In genomic region chr6:88787496-88787895, GRCm38 (mm10) we compare ENCODE assay signal across 8 mouse cellular contexts. TPM values are rescaled to one million over a fixed set of nuclear protein-coding genes. Genes with fewer than 3 reads are reported as not detected.
A peak's percentile ranks its signal among the peaks of the same experiment; 100 is the strongest.
DNase-seq lines count a peak whose midpoint lies in the region; ATAC-seq and TF ChIP-seq lines count a peak whose summit lies in the region.

No protein-coding gene starts in this region.

- no peak for TF ChIP-seq EP300 in lung, postnatal 0 days (IDR thresholded peaks at IDR 0.05)

- no peak for DNase-seq in forebrain, embryonic 10.5 days (ENCODE audit: extremely low spot score, low spot score)
- DNase-seq in forebrain, embryonic 11.5 days (ENCODE audit: low spot score): no peak
- DNase-seq in lung, postnatal 0 days (ENCODE audit: low spot score): peak; percentile 55
- DNase-seq in lung, adult 2 months: no peak
- DNase-seq in intestine, embryonic 14.5 days (ENCODE audit: low spot score): peak; percentile 59
- peak; percentile 91 for DNase-seq in retina, postnatal 1 day
- no peak for DNase-seq in spleen, adult 12 weeks (ENCODE audit: low spot score)
- DNase-seq in layer of hippocampus, adult 9-10 months (ENCODE audit: low spot score): no peak

- ATAC-seq in forebrain, embryonic 11.5 days (replicated peaks; ENCODE audit: low FRiP score): no peak
- peak; percentile 40 for ATAC-seq in lung, postnatal 0 days
- ATAC-seq in intestine, embryonic 14.5 days (replicated peaks; ENCODE audit: low FRiP score, low TSS enrichment, low read depth): peak; percentile 19; the same call in 1 of the 2 replicates

- no peak overlapping the region for H3K4me2 ChIP-seq in forebrain, embryonic 11.5 days (ENCODE audit: low read depth, low read length, severe bottlenecking)
- H3K4me2 ChIP-seq in lung, postnatal 0 days (replicated peaks; ENCODE audit: low read depth, low read length): no peak overlapping the region
- no peak overlapping the region for H3K4me2 ChIP-seq in intestine, embryonic 14.5 days (ENCODE audit: low read length)

- no peaks in the 10 kb centered on the region for H3K9me3 ChIP-seq in forebrain, embryonic 10.5 days
- H3K9me3 ChIP-seq in forebrain, embryonic 11.5 days (ENCODE audit: control insufficient read depth, low read length): no peaks in the 10 kb centered on the region
- no peaks in the 10 kb centered on the region for H3K9me3 ChIP-seq in lung, postnatal 0 days (ENCODE audit: low read length)
- H3K9me3 ChIP-seq in intestine, embryonic 14.5 days (ENCODE audit: control insufficient read depth, low read length): no peaks in the 10 kb centered on the region

- H3K36me3 ChIP-seq in forebrain, embryonic 10.5 days (replicated peaks): no peaks in the 10 kb centered on the region
- H3K36me3 ChIP-seq in forebrain, embryonic 11.5 days (ENCODE audit: control insufficient read depth, insufficient read depth, low read length): no peaks in the 10 kb centered on the region
- H3K36me3 ChIP-seq in lung, postnatal 0 days (ENCODE audit: insufficient read depth, low read length): no peaks in the 10 kb centered on the region
- no peaks in the 10 kb centered on the region for H3K36me3 ChIP-seq in intestine, embryonic 14.5 days (ENCODE audit: control insufficient read depth, insufficient read depth, low read length)

- H3K9ac ChIP-seq in forebrain, embryonic 11.5 days (ENCODE audit: low read length): no peak overlapping the region
- no peak overlapping the region for H3K9ac ChIP-seq in lung, postnatal 0 days (replicated peaks; ENCODE audit: low read depth)
- H3K9ac ChIP-seq in intestine, embryonic 14.5 days (ENCODE audit: low read length): no peak overlapping the region

- WGBS in forebrain, embryonic 10.5 days: 76% methylated on average over 14 of the region's 14 CpGs
- 71% methylated on average over 14 of the region's 14 CpGs for WGBS in forebrain, embryonic 11.5 days
- WGBS in lung, postnatal 0 days: 48% methylated on average over 14 of the region's 14 CpGs
- WGBS in lung, adult 2 months: 55% methylated on average over 14 of the region's 14 CpGs
- 35% methylated on average over 14 of the region's 14 CpGs for WGBS in intestine, embryonic 14.5 days

- H3K27ac ChIP-seq in forebrain, embryonic 10.5 days: peak overlapping the region; percentile 36; the same call in 1 of the 2 replicates
- H3K27ac ChIP-seq in forebrain, embryonic 11.5 days (ENCODE audit: low read depth, low read length): no peak overlapping the region
- H3K27ac ChIP-seq in lung, postnatal 0 days (ENCODE audit: low read length): peak overlapping the region; percentile 54; the same call in 1 of the 2 replicates
- H3K27ac ChIP-seq in intestine, embryonic 14.5 days (ENCODE audit: low read depth): peak overlapping the region; percentile 93

- 0 out of 2 replicates have a peak, but pooled peaks cover 6% of the 10 kb centered on the region for H3K27me3 ChIP-seq in forebrain, embryonic 10.5 days (ENCODE audit: poor library complexity, severe bottlenecking)
- H3K27me3 ChIP-seq in forebrain, embryonic 11.5 days (ENCODE audit: control insufficient read depth, insufficient read depth, low read length): no peaks in the 10 kb centered on the region
- H3K27me3 ChIP-seq in lung, postnatal 0 days (replicated peaks; ENCODE audit: insufficient read depth, low read length): no peaks in the 10 kb centered on the region
- no peaks in the 10 kb centered on the region for H3K27me3 ChIP-seq in intestine, embryonic 14.5 days (replicated peaks; ENCODE audit: control insufficient read depth, insufficient read depth, low read length)

- no peak for TF ChIP-seq CTCF in lung, postnatal 0 days (IDR thresholded peaks at IDR 0.05)
- no peak for TF ChIP-seq CTCF in lung, adult 2 months (IDR thresholded peaks at IDR 0.05; ENCODE audit: insufficient read depth, low read length)

- no peak overlapping the region for H3K4me3 ChIP-seq in forebrain, embryonic 10.5 days
- H3K4me3 ChIP-seq in forebrain, embryonic 11.5 days (ENCODE audit: low read depth, low read length): no peak overlapping the region
- no peak overlapping the region for H3K4me3 ChIP-seq in lung, postnatal 0 days (ENCODE audit: low read depth, low read length)
- no peak overlapping the region for H3K4me3 ChIP-seq in lung, adult 2 months (replicated peaks; ENCODE audit: extremely low read depth, low read depth, low read length)
- no peak overlapping the region for H3K4me3 ChIP-seq in intestine, embryonic 14.5 days (ENCODE audit: low read depth, low read length)

- TF ChIP-seq POLR2A in lung, adult 2 months (IDR thresholded peaks at IDR 0.05; ENCODE audit: borderline replicate concordance, extremely low read depth, low read depth, low read length): no peak

- H3K4me1 ChIP-seq in forebrain, embryonic 10.5 days: peaks cover 74% of the 10 kb centered on the region
- no peaks in the 10 kb centered on the region; the same call in 1 of the 2 replicates for H3K4me1 ChIP-seq in forebrain, embryonic 11.5 days (replicated peaks; ENCODE audit: control insufficient read depth, insufficient read depth, low read length)
- peaks cover 19% of the 10 kb centered on the region for H3K4me1 ChIP-seq in lung, postnatal 0 days (ENCODE audit: insufficient read depth, low read depth, low read length)
- H3K4me1 ChIP-seq in lung, adult 2 months (ENCODE audit: control insufficient read depth, insufficient read depth, low read length): peaks cover 30% of the 10 kb centered on the region
- peaks cover 58% of the 10 kb centered on the region for H3K4me1 ChIP-seq in intestine, embryonic 14.5 days (replicated peaks; ENCODE audit: control insufficient read depth, insufficient read depth, low read length)

RNA-seq across cellular contexts. Expression of gene Abtb1, which starts 54.3 kb away (rescaled TPM):
- 20.8 and 21.5 TPM in 2 replicates for polyA plus RNA-seq in forebrain, embryonic 10.5 days (2016; fragmentation: Nextera tagmentation; extraction: Ambion mirVana)
- 14.4 and 15.3 TPM in 2 replicates for polyA plus RNA-seq in forebrain, embryonic 11.5 days (2014; fragmentation: Nextera tagmentation; extraction: Ambion mirVana)
- 59.5 and 70.3 TPM in 2 replicates for polyA plus RNA-seq in lung, postnatal 0 days (2015; fragmentation: Nextera tagmentation; extraction: Ambion mirVana)
- 80.0 and 90.8 TPM in 2 replicates for polyA plus RNA-seq in lung, adult 2 months (2012; rRNA removed)
- 21.8 and 23.0 TPM in 2 replicates for polyA plus RNA-seq in intestine, embryonic 14.5 days (2014; fragmentation: Nextera tagmentation; extraction: Ambion mirVana)

Comparison
In these comparisons a context has a peak if more than half of its experiments do, and no peak if none do; other contexts are left out.
1. DNase-seq: peak in lung, postnatal 0 days (single experiment), intestine, embryonic 14.5 days (single experiment) and retina, postnatal 1 day (single experiment); none in forebrain, embryonic 10.5 days (single experiment), forebrain, embryonic 11.5 days (single experiment), lung, adult 2 months (single experiment), spleen, adult 12 weeks (single experiment) and layer of hippocampus, adult 9-10 months (single experiment).